Mouse (Mus musculus) central nervous system, embryonic 18 days (tissue): ENCODE results near the gene Adra1d. TPM values are rescaled to one million over a fixed set of nuclear protein-coding genes. Genes with fewer than 3 reads are reported as not detected.

Experiments
- polyA plus RNA-seq: library from polyadenylated mRNA; depleted of rRNA; stranded (reverse); fragments of >200 nt; gene quantifications from 2 replicates; pipeline ENCODE4 v1.2.3, GENCODE M21; 2012; rRNA removed

Adra1d gene
- polyA plus RNA-seq = 0.70 and 0.87 TPM in 2 replicates

GRCm38 (mm10) chr2:131561891-131562585 is at the start of gene Adra1d:
Gene Adra1d, minus strand, starts transcription at chr2:131562283.

Other genes starting within 250 kb of the Adra1d start
- 32.0 and 33.2 TPM in 2 replicates for gene Rnf24, start 209.4 kb downstream of the Adra1d start, polyA plus RNA-seq
- gene Smox, start 70.8 kb downstream of the Adra1d start, polyA plus RNA-seq = 62.6 and 67.9 TPM in 2 replicates